Mouse (Mus musculus): ENCODE data around the gene Rflnb.

Rflnb gene

GRCm38 (mm10) chr11:75984581-75984980 is 43.0 kb downstream of the Rflnb start:
- no peak for DNase-seq

GRCm38 (mm10) chr11:75983194-75983593 is 44.4 kb downstream of the Rflnb start:
- DNase-seq = no peak

DNA sequence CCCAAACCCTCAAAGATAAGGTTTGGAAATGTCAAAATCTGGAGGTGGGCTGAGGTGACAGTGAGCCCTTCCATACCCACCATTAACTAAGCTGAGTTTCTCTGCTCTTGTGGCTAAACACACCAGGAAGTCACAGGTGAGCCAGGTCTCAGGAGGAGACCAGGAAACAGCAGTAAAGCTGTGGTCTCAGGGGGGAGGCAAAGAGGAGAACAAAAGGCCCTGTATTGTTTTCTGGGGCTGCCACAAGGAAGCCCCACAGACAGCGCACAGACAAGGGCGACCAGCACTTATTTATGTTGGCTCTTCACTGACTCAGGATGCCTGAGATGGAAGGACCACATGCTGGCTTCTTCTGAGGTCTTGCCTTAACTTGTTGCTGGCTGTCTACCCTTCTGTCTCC is 47.2 kb downstream of the Rflnb start:
- no peak for DNase-seq

DNA sequence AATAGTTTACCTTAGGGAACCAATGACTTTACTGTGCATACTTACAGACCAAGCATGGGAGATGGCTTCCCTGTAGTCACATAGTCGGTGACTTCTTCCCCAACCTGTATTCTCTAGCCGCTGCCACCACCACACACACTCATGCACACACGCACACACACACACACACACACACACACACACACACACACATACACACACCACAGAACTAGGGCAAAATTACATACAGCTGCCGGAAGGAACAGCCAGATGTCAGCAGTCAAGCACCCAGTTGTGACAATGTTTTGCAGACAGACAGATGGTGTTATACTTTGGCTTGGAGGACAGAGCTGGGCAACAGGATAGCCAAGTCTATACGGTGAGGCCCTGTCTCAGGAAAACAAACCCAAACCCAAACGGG is 49.5 kb downstream of the Rflnb start:
- no peak for DNase-seq

- DNase-seq = peak in 1 of 2 experiments; percentile 18
Observed at GRCm38 (mm10) chr11:75976748-75977147, 50.8 kb downstream of the Rflnb start.

DNA sequence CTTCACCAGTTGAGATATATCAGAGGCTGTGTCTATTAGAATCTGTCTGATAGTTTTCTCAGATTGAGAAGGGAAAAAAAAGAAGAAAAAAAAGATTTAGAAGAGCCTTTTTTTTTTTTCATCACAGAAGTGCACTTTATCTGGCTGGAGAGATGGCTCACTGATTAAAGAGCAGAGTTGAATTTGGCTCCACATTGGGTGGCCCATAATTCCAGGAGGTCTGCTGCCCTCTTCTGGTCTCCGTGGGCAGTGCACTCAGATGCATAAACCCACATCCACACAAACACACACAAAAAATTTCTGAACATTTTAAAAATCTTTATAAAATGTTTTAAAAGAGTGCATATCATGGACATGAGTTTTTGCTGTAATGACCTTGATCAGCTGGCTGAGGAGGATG is 53.6 kb downstream of the Rflnb start:
- DNase-seq = peak; percentile 30 to 35

- DNase-seq = no peak
Observed at GRCm38 (mm10) chr11:75972916-75973567, 54.5 kb downstream of the Rflnb start.

DNA sequence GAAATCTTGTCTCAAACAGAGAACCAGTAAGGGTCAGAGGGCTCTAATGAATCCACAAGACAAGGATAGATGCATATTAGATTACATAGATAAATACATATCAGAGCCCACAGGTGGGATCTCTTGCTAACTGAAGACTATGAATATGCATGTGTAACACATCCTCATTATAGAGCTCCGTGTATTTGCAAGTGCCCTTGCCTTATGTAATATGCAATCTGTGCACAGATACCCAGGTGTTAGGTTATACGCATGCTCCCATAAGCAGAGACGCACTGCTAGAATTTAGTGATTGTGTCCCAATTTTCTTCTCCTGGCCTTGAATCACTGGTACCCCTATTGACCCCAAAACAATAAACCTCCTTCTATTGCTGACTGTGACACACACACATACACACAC is 55.4 kb downstream of the Rflnb start:
- DNase-seq = no peak

DNA sequence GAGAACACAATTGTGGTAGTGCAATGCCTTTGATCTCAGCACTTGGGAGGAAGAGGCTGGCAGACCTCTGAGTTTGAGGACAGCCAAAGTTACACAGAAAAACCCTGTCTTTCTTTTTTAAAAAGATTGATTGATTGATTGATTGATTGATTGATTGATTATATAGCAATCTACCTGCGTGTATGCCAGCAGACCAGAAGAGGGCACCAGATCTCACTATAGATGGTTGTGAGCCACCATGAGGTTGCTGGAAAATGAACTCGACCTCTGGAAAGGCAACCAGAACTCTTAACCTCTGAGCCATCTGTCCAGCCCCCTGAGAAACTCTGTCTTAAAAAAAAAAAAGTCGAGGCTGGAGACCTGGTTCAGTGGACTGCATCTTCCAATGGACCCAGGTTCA is 57.0 kb downstream of the Rflnb start:
- no peak for DNase-seq
